Mouse (Mus musculus): ENCODE results near the gene Trmt1l. TPM values are rescaled to one million over a fixed set of nuclear protein-coding genes. Genes with fewer than 3 reads are reported as not detected.

The Trmt1l gene
- total and polyA plus RNA-seq, 3 experiments, result 21.2 to 132 (median 69.9) TPM

GRCm38 (mm10) chr1:151429316-151429715 is 974 bp downstream of the Trmt1l start:
- Histone ChIP-seq H3K36me3 (replicated peaks) (peaks cover 34% of the 10 kb centered on the region), H3K4me3 (ENCODE audit: low read depth, low read length) (peak overlapping the region; percentile 87), H3K27me3 (ENCODE audit: insufficient read depth, low read length) (no peaks in the 10 kb centered on the region), H3K4me1 (ENCODE audit: insufficient read depth, low read depth, low read length) (peaks cover 23% of the 10 kb centered on the region), H3K9me3 (replicated peaks) (no peaks in the 10 kb centered on the region)
- no peak for TF ChIP-seq POLR2AphosphoS5 (IDR thresholded peaks at IDR 0.05; ENCODE audit: insufficient replicate concordance, low read depth, low read length)
- TF ChIP-seq CTCF (IDR thresholded peaks at IDR 0.05; ENCODE audit: low read depth, low read length), result no peak
- TF ChIP-seq GATA2 (IDR thresholded peaks at IDR 0.05; ENCODE audit: borderline replicate concordance, low read depth, low read length), result no peak
- no peak for TF ChIP-seq GATA1 (IDR thresholded peaks at IDR 0.05; ENCODE audit: borderline replicate concordance, low read length)
- no peak for TF ChIP-seq TAL1 (conservative IDR thresholded peaks at IDR 0.05; ENCODE audit: low read depth, low read length)
- DNase-seq (ENCODE audit: low spot score) (no peak), ATAC-seq (ENCODE audit: extremely low read depth, insufficient number of reproducible peaks, low FRiP score, poor library complexity, severe bottlenecking) (no peak)

- H3K36me3 ChIP-seq (replicated peaks), result peaks cover 81% of the 10 kb centered on the region
- ATAC-seq (ENCODE audit: extremely low read depth, insufficient number of reproducible peaks, low FRiP score, poor library complexity, severe bottlenecking) (no peak; the same call in 1 of the 2 replicates), DNase-seq (ENCODE audit: low spot score) (no peak)
- H3K4me3 ChIP-seq (ENCODE audit: low read depth, low read length), result no peak overlapping the region
- no peaks in the 10 kb centered on the region for H3K9me3 ChIP-seq (replicated peaks)
- H3K4me1 ChIP-seq (ENCODE audit: insufficient read depth, low read depth, low read length), result peaks cover 3% of the 10 kb centered on the region
- no peak for TF ChIP-seq CTCF (IDR thresholded peaks at IDR 0.05; ENCODE audit: low read depth, low read length)
- no peak for TF ChIP-seq TAL1 (conservative IDR thresholded peaks at IDR 0.05; ENCODE audit: low read depth, low read length)
- TF ChIP-seq GATA1 (IDR thresholded peaks at IDR 0.05; ENCODE audit: borderline replicate concordance, low read length), result no peak
- no peak for TF ChIP-seq POLR2AphosphoS5 (IDR thresholded peaks at IDR 0.05; ENCODE audit: insufficient replicate concordance, low read depth, low read length)
- TF ChIP-seq GATA2 (IDR thresholded peaks at IDR 0.05; ENCODE audit: borderline replicate concordance, low read depth, low read length), result no peak
- no peaks in the 10 kb centered on the region for H3K27me3 ChIP-seq (ENCODE audit: insufficient read depth, low read length)
These were observed 7.1 kb downstream of the Trmt1l start for GRCm38 (mm10) chr1:151435431-151435830.

GRCm38 (mm10) chr1:151449866-151450265 is 21.5 kb downstream of the Trmt1l start:
- TF ChIP-seq GATA2 (IDR thresholded peaks at IDR 0.05; ENCODE audit: borderline replicate concordance, low read depth, low read length) (no peak), POLR2AphosphoS5 (IDR thresholded peaks at IDR 0.05; ENCODE audit: insufficient replicate concordance, low read depth, low read length) (no peak), GATA1 (IDR thresholded peaks at IDR 0.05; ENCODE audit: borderline replicate concordance, low read length) (no peak), TAL1 (conservative IDR thresholded peaks at IDR 0.05; ENCODE audit: low read depth, low read length) (no peak), CTCF (IDR thresholded peaks at IDR 0.05; ENCODE audit: low read depth, low read length) (no peak)

GRCm38 (mm10) chr1:151450851-151451250 is 22.5 kb downstream of the Trmt1l start:
- ATAC-seq (ENCODE audit: extremely low read depth, insufficient number of reproducible peaks, low FRiP score, poor library complexity, severe bottlenecking) (no peak), DNase-seq (ENCODE audit: low spot score) (no peak)

More at GRCm38 (mm10) chr1:151449866-151450265, 21.5 kb downstream of the Trmt1l start:
- no peak overlapping the region for H3K4me3 ChIP-seq (ENCODE audit: low read depth, low read length)
- no peak for ATAC-seq (ENCODE audit: extremely low read depth, insufficient number of reproducible peaks, low FRiP score, poor library complexity, severe bottlenecking)
- no peaks in the 10 kb centered on the region for H3K4me1 ChIP-seq (ENCODE audit: insufficient read depth, low read depth, low read length)
- H3K27me3 ChIP-seq (ENCODE audit: insufficient read depth, low read length), result no peaks in the 10 kb centered on the region
- peaks cover 88% of the 10 kb centered on the region for H3K36me3 ChIP-seq (replicated peaks)
- no peak for DNase-seq (ENCODE audit: low spot score)
- no peaks in the 10 kb centered on the region for H3K9me3 ChIP-seq (replicated peaks)

GRCm38 (mm10) chr1:151451946-151452345 is 23.6 kb downstream of the Trmt1l start:
- Histone ChIP-seq H3K9me3 (replicated peaks) (no peaks in the 10 kb centered on the region), H3K4me3 (ENCODE audit: low read depth, low read length) (no peak overlapping the region), H3K36me3 (replicated peaks) (peaks cover 83% of the 10 kb centered on the region), H3K27me3 (ENCODE audit: insufficient read depth, low read length) (no peaks in the 10 kb centered on the region), H3K4me1 (ENCODE audit: insufficient read depth, low read depth, low read length) (peaks cover 2% of the 10 kb centered on the region)
- ATAC-seq (ENCODE audit: extremely low read depth, insufficient number of reproducible peaks, low FRiP score, poor library complexity, severe bottlenecking) (no peak), DNase-seq (ENCODE audit: low spot score) (no peak)
- TF ChIP-seq GATA1 (IDR thresholded peaks at IDR 0.05; ENCODE audit: borderline replicate concordance, low read length) (no peak), TAL1 (conservative IDR thresholded peaks at IDR 0.05; ENCODE audit: low read depth, low read length) (no peak), POLR2AphosphoS5 (IDR thresholded peaks at IDR 0.05; ENCODE audit: insufficient replicate concordance, low read depth, low read length) (no peak), GATA2 (IDR thresholded peaks at IDR 0.05; ENCODE audit: borderline replicate concordance, low read depth, low read length) (no peak), CTCF (IDR thresholded peaks at IDR 0.05; ENCODE audit: low read depth, low read length) (no peak)

More at GRCm38 (mm10) chr1:151450851-151451250, 22.5 kb downstream of the Trmt1l start:
- TF ChIP-seq GATA2 (IDR thresholded peaks at IDR 0.05; ENCODE audit: borderline replicate concordance, low read depth, low read length), result no peak
- TF ChIP-seq POLR2AphosphoS5 (IDR thresholded peaks at IDR 0.05; ENCODE audit: insufficient replicate concordance, low read depth, low read length), result no peak
- no peak for TF ChIP-seq TAL1 (conservative IDR thresholded peaks at IDR 0.05; ENCODE audit: low read depth, low read length)
- no peak for TF ChIP-seq CTCF (IDR thresholded peaks at IDR 0.05; ENCODE audit: low read depth, low read length)
- no peak for TF ChIP-seq GATA1 (IDR thresholded peaks at IDR 0.05; ENCODE audit: borderline replicate concordance, low read length)
- Histone ChIP-seq H3K27me3 (ENCODE audit: insufficient read depth, low read length) (no peaks in the 10 kb centered on the region), H3K4me3 (ENCODE audit: low read depth, low read length) (no peak overlapping the region), H3K9me3 (replicated peaks) (no peaks in the 10 kb centered on the region), H3K36me3 (replicated peaks) (peaks cover 84% of the 10 kb centered on the region), H3K4me1 (ENCODE audit: insufficient read depth, low read depth, low read length) (no peaks in the 10 kb centered on the region)

- TF ChIP-seq TAL1 (conservative IDR thresholded peaks at IDR 0.05; ENCODE audit: low read depth, low read length) (no peak), GATA1 (IDR thresholded peaks at IDR 0.05; ENCODE audit: borderline replicate concordance, low read length) (no peak), GATA2 (IDR thresholded peaks at IDR 0.05; ENCODE audit: borderline replicate concordance, low read depth, low read length) (no peak), CTCF (IDR thresholded peaks at IDR 0.05; ENCODE audit: low read depth, low read length) (no peak), POLR2AphosphoS5 (IDR thresholded peaks at IDR 0.05; ENCODE audit: insufficient replicate concordance, low read depth, low read length) (no peak)
- no peak for ATAC-seq (ENCODE audit: extremely low read depth, insufficient number of reproducible peaks, low FRiP score, poor library complexity, severe bottlenecking)
- Histone ChIP-seq H3K27me3 (ENCODE audit: insufficient read depth, low read length) (no peaks in the 10 kb centered on the region), H3K36me3 (replicated peaks) (peaks cover 77% of the 10 kb centered on the region), H3K9me3 (replicated peaks) (no peaks in the 10 kb centered on the region), H3K4me3 (ENCODE audit: low read depth, low read length) (no peak overlapping the region), H3K4me1 (ENCODE audit: insufficient read depth, low read depth, low read length) (peaks cover 7% of the 10 kb centered on the region)
- DNase-seq (ENCODE audit: low spot score), result peak; percentile 11
These were observed 28.7 kb downstream of the Trmt1l start for GRCm38 (mm10) chr1:151457087-151457486.
